Mouse (Mus musculus) kidney, postnatal 14 days (tissue): Measurements from ENCODE around the gene Gm43302.
"Not testable (repeated sequence)": the region's sequence is repeated elsewhere in the genome, so short reads cannot be mapped to it uniquely, and the experiment has no call there.

Experiments used
- DNase-seq: peaks from one replicate; pipeline ENCODE4 v3.0.0; 2022; ENCODE audit warnings: mixed read lengths

Gm43302 gene

GRCm38 (mm10) chr5:105293226-105294165, at the start of gene Gm43302, which contains the start of gene Gbp6:
TSS of gene Gm43302 (minus strand) at chr5:105293695.
TSS of gene Gbp6 (minus strand) at chr5:105293698.
- DNase-seq = peak; percentile 51

- DNase-seq = no peak
These were observed 47.8 kb upstream of the Gm43302 start for GRCm38 (mm10) chr5:105341281-105341680.

- DNase-seq = peak; percentile 21
These were observed 29.0 kb upstream of the Gm43302 start for GRCm38 (mm10) chr5:105322543-105322942.

- DNase-seq = no peak
These were observed 17.4 kb upstream of the Gm43302 start for GRCm38 (mm10) chr5:105310941-105311340.

- DNase-seq = not testable (repeated sequence)
These were observed 15.7 kb upstream of the Gm43302 start for GRCm38 (mm10) chr5:105309148-105309547.

- DNase-seq = not testable (repeated sequence)
These were observed 13.5 kb upstream of the Gm43302 start for GRCm38 (mm10) chr5:105306946-105307345.

GRCm38 (mm10) chr5:105306159-105306581, 12.7 kb upstream of the Gm43302 start:
- DNase-seq = no peak

GRCm38 (mm10) chr5:105305671-105306070, 12.2 kb upstream of the Gm43302 start:
- not testable (repeated sequence) for DNase-seq

GRCm38 (mm10) chr5:105301963-105302362, 8.5 kb upstream of the Gm43302 start:
- no peak for DNase-seq

- DNase-seq = no peak
These were observed 8.0 kb upstream of the Gm43302 start for GRCm38 (mm10) chr5:105301531-105301930.

GRCm38 (mm10) chr5:105295746-105296145, 2.3 kb upstream of the Gm43302 start:
- no peak for DNase-seq

- DNase-seq = no peak
These were observed 1.0 kb downstream of the Gm43302 start for GRCm38 (mm10) chr5:105292492-105292891.

- not testable (repeated sequence) for DNase-seq
These were observed 2.6 kb downstream of the Gm43302 start for GRCm38 (mm10) chr5:105290921-105291320.

- DNase-seq = not testable (repeated sequence)
These were observed 32.8 kb downstream of the Gm43302 start for GRCm38 (mm10) chr5:105260673-105261072.

- DNase-seq = no peak
These were observed 41.0 kb downstream of the Gm43302 start for GRCm38 (mm10) chr5:105252491-105252890.

- not testable (repeated sequence) for DNase-seq
These were observed 48.8 kb downstream of the Gm43302 start for GRCm38 (mm10) chr5:105244741-105245140.

- not testable (repeated sequence) for DNase-seq
These were observed 52.5 kb downstream of the Gm43302 start for GRCm38 (mm10) chr5:105240982-105241381.

GRCm38 (mm10) chr5:105239483-105240047, 53.9 kb downstream of the Gm43302 start, which contains the start of gene Gbp10:
TSS of gene Gbp10 (minus strand) at chr5:105239533.
- peak; percentile 15 for DNase-seq

- DNase-seq = not testable (repeated sequence)
These were observed 55.1 kb downstream of the Gm43302 start for GRCm38 (mm10) chr5:105238402-105238801.

GRCm38 (mm10) chr5:105236040-105236439, 57.5 kb downstream of the Gm43302 start:
- DNase-seq = not testable (repeated sequence)

- not testable (repeated sequence) for DNase-seq
These were observed 84.5 kb downstream of the Gm43302 start for GRCm38 (mm10) chr5:105208957-105209356.

- not testable (repeated sequence) for DNase-seq
These were observed 92.6 kb downstream of the Gm43302 start for GRCm38 (mm10) chr5:105200791-105201355.

GRCm38 (mm10) chr5:105199149-105199548, 94.3 kb downstream of the Gm43302 start:
- not testable (repeated sequence) for DNase-seq
